Mouse (Mus musculus): Measurements from ENCODE around the gene Atp2b4.

Gene Atp2b4

GRCm38 (mm10) chr1:133797979-133798820 is 2.6 kb downstream of the Atp2b4 start:
- DNase-seq (ENCODE audit: low spot score) = peak; percentile 44

GRCm38 (mm10) chr1:133797327-133797978 is 3.4 kb downstream of the Atp2b4 start:
- no peak for DNase-seq (ENCODE audit: low spot score)

GRCm38 (mm10) chr1:133793646-133794045 is 7.2 kb downstream of the Atp2b4 start:
- DNase-seq (ENCODE audit: low spot score) = no peak

GRCm38 (mm10) chr1:133790011-133790410 is 10.8 kb downstream of the Atp2b4 start:
- no peak for DNase-seq (ENCODE audit: low spot score)

- no peak for DNase-seq (ENCODE audit: low spot score)
Measured at GRCm38 (mm10) chr1:133788864-133789263, 12.0 kb downstream of the Atp2b4 start.

GRCm38 (mm10) chr1:133787500-133788210 is 13.2 kb downstream of the Atp2b4 start:
- DNase-seq (ENCODE audit: low spot score) = no peak

- DNase-seq (ENCODE audit: low spot score) = no peak
Measured at GRCm38 (mm10) chr1:133784621-133785020, 16.2 kb downstream of the Atp2b4 start.

GRCm38 (mm10) chr1:133781531-133781930 is 19.3 kb downstream of the Atp2b4 start:
- DNase-seq (ENCODE audit: low spot score) = no peak

- DNase-seq (ENCODE audit: low spot score) = no peak
Measured at GRCm38 (mm10) chr1:133779043-133779442, 21.8 kb downstream of the Atp2b4 start.

- no peak for DNase-seq (ENCODE audit: low spot score)
Measured at GRCm38 (mm10) chr1:133777651-133778231, 23.1 kb downstream of the Atp2b4 start.

- DNase-seq (ENCODE audit: low spot score) = no peak
Measured at GRCm38 (mm10) chr1:133772553-133772952, 28.3 kb downstream of the Atp2b4 start.

- no peak for DNase-seq (ENCODE audit: low spot score)
Measured at GRCm38 (mm10) chr1:133771831-133772399, 28.9 kb downstream of the Atp2b4 start.

GRCm38 (mm10) chr1:133767994-133768393 is 32.8 kb downstream of the Atp2b4 start:
- no peak for DNase-seq (ENCODE audit: low spot score)

GRCm38 (mm10) chr1:133766901-133767529 is 33.8 kb downstream of the Atp2b4 start:
- DNase-seq (ENCODE audit: low spot score) = no peak

GRCm38 (mm10) chr1:133765376-133765775 is 35.5 kb downstream of the Atp2b4 start:
- no peak for DNase-seq (ENCODE audit: low spot score)

- no peak for DNase-seq (ENCODE audit: low spot score)
Measured at GRCm38 (mm10) chr1:133762946-133763422, 37.9 kb downstream of the Atp2b4 start.

GRCm38 (mm10) chr1:133761278-133761677 is 39.6 kb downstream of the Atp2b4 start:
- DNase-seq (ENCODE audit: low spot score) = no peak

GRCm38 (mm10) chr1:133754317-133754868 is 46.4 kb downstream of the Atp2b4 start:
- no peak for DNase-seq (ENCODE audit: low spot score)

GRCm38 (mm10) chr1:133753325-133753724 is 47.5 kb downstream of the Atp2b4 start:
- no peak for DNase-seq (ENCODE audit: low spot score)

GRCm38 (mm10) chr1:133751621-133752020 is 49.2 kb downstream of the Atp2b4 start:
- no peak for DNase-seq (ENCODE audit: low spot score)

GRCm38 (mm10) chr1:133749954-133750353 is 50.9 kb downstream of the Atp2b4 start:
- no peak for DNase-seq (ENCODE audit: low spot score)
